Mouse (Mus musculus) limb, embryonic 14.5 days (tissue): ENCODE results near the gene Irf2bp2. TPM values are rescaled to one million over a fixed set of nuclear protein-coding genes. Genes with fewer than 3 reads are reported as not detected.
A peak's percentile ranks its signal among the peaks of the same experiment; 100 is the strongest.

ENCODE experiments used
- ATAC-seq: fragments of 200-750 bp; cut with Nextera tagmentation; 2 replicates; pipeline ENCODE4 v1.8.0; 2017; ENCODE audit warnings: low read depth, moderate number of reproducible peaks, moderate TSS enrichment; ENCODE audit not compliant: low FRiP score
- DNase-seq: peaks from one replicate; pipeline ENCODE4 v3.0.0-alpha.2; 2015; ENCODE audit warnings: low spot score
- H3K27ac ChIP-seq: fragments of 300-500 bp; sonication (generic); replicated peaks from 2 replicates; pipeline ENCODE4 v1.5.1; 2014; ENCODE audit warnings: low read depth, mild to moderate bottlenecking, low read length, moderate library complexity, mixed read lengths
- H3K27me3 ChIP-seq: fragments of 300-500 bp; sonication (generic); 2 replicates; pipeline ENCODE4 v1.6.1; 2014; ENCODE audit warnings: low read length, mixed read lengths; ENCODE audit not compliant: control insufficient read depth, insufficient read depth
- H3K36me3 ChIP-seq: fragments of 300-500 bp; sonication (generic); 2 replicates; pipeline ENCODE4 v1.6.1; 2014; ENCODE audit warnings: mild to moderate bottlenecking, low read length, moderate library complexity, mixed read lengths; ENCODE audit not compliant: control insufficient read depth, insufficient read depth
- H3K4me1 ChIP-seq: fragments of 300-500 bp; sonication (generic); 2 replicates; pipeline ENCODE4 v1.6.1; 2014; ENCODE audit warnings: antibody characterized with exemption, low read length, mixed read lengths; ENCODE audit not compliant: control insufficient read depth, insufficient read depth
- H3K4me2 ChIP-seq: fragments of 300-500 bp; sonication (generic); replicated peaks from 2 replicates; pipeline ENCODE4 v1.6.1; 2014; ENCODE audit warnings: low read depth, mild to moderate bottlenecking, low read length, moderate library complexity; ENCODE audit not compliant: severe bottlenecking
- H3K4me3 ChIP-seq: fragments of 300-500 bp; sonication (generic); replicated peaks from 2 replicates; pipeline ENCODE4 v1.5.1; 2014; ENCODE audit warnings: low read length
- H3K9ac ChIP-seq: fragments of 300-500 bp; sonication (generic); 2 replicates; pipeline ENCODE4 v1.6.1; 2014; ENCODE audit warnings: mild to moderate bottlenecking, low read depth, low read length, moderate library complexity; ENCODE audit not compliant: severe bottlenecking
- H3K9me3 ChIP-seq: fragments of 300-500 bp; sonication (generic); 2 replicates; pipeline ENCODE4 v1.6.1; 2016; ENCODE audit warnings: low read length; ENCODE audit not compliant: control insufficient read depth
- POLR2A ChIP-seq: fragments of 200-500 bp; IDR thresholded peaks from 2 replicates; pipeline ENCODE4 v1.8.0; 2012; ENCODE audit warnings: inconsistent platforms, mild to moderate bottlenecking, moderate library complexity, borderline replicate concordance; ENCODE audit not compliant: insufficient read depth, insufficient read length; ENCODE audit errors: extremely low read depth
- WGBS: fragments of 180-500 bp; shearing (Covaris S2); extraction: QIAGEN DNeasy Blood & Tissue Kit; methylation state at CpG from one replicate; pipeline ENCODE4 v1.1.7; 2014; 5-methylcytosine and 5-hydroxymethylcytosine counted together
- polyA plus RNA-seq, 2 experiments: library from polyadenylated mRNA; depleted of rRNA in 1 of 2; stranded (reverse) in 1 of 2; unstranded in 1 of 2; fragments of >200 nt; fragmentation: Nextera tagmentation in 1 of 2; extraction: Ambion mirVana in 1 of 2; gene quantifications; 2 replicates each; pipeline versions ENCODE4 v1.2.1 to v1.2.3; 2012 to 2014

Gene Irf2bp2
- polyA plus RNA-seq, 2 experiments: 10.1 to 44.5 TPM

GRCm38 (mm10) chr8:126550944-126551357 lies 42.8 kb downstream of the Irf2bp2 start:
- Histone ChIP-seq H3K4me2 (no peak overlapping the region), H3K9me3 (no peaks in the 10 kb centered on the region), H3K27me3 (no peaks in the 10 kb centered on the region), H3K4me3 (no peak overlapping the region), H3K9ac (no peak overlapping the region), H3K36me3 (no peaks in the 10 kb centered on the region), H3K4me1 (no peaks in the 10 kb centered on the region), H3K27ac (no peak overlapping the region)
- WGBS: 74% methylated on average over 5 of the region's 5 CpGs
- ATAC-seq (no peak), DNase-seq (no peak)
- TF ChIP-seq POLR2A: no peak

- WGBS: 71% methylated on average over 3 of the region's 3 CpGs
- no peak for ATAC-seq
These were observed 45.9 kb downstream of the Irf2bp2 start for GRCm38 (mm10) chr8:126547841-126548240.

GRCm38 (mm10) chr8:126547361-126547760 lies 46.4 kb downstream of the Irf2bp2 start:
- Histone ChIP-seq H3K4me1 (no peaks in the 10 kb centered on the region), H3K4me3 (no peak overlapping the region), H3K9ac (no peak overlapping the region), H3K27ac (no peak overlapping the region), H3K9me3 (no peaks in the 10 kb centered on the region), H3K27me3 (no peaks in the 10 kb centered on the region), H3K36me3 (no peaks in the 10 kb centered on the region), H3K4me2 (no peak overlapping the region)
- 82% methylated on average over 4 of the region's 4 CpGs for WGBS
- no peak for ATAC-seq
- no peak for TF ChIP-seq POLR2A
- DNase-seq: no peak

More at GRCm38 (mm10) chr8:126547841-126548240, 45.9 kb downstream of the Irf2bp2 start:
- Histone ChIP-seq H3K4me1 (no peaks in the 10 kb centered on the region), H3K9me3 (no peaks in the 10 kb centered on the region), H3K4me3 (no peak overlapping the region), H3K9ac (no peak overlapping the region), H3K4me2 (no peak overlapping the region), H3K27ac (no peak overlapping the region), H3K27me3 (no peaks in the 10 kb centered on the region), H3K36me3 (no peaks in the 10 kb centered on the region)
- peak; percentile 40 for DNase-seq
- no peak for TF ChIP-seq POLR2A

- H3K4me3 ChIP-seq: no peak overlapping the region
- no peak for TF ChIP-seq POLR2A
- no peaks in the 10 kb centered on the region for H3K27me3 ChIP-seq
- 85% methylated on average over 1 of the region's 1 CpGs for WGBS
- H3K9ac ChIP-seq: no peak overlapping the region
- H3K4me2 ChIP-seq: no peak overlapping the region
- no peak for DNase-seq
- H3K9me3 ChIP-seq: no peaks in the 10 kb centered on the region
- no peak for ATAC-seq
- H3K4me1 ChIP-seq: no peaks in the 10 kb centered on the region
- H3K36me3 ChIP-seq: no peaks in the 10 kb centered on the region
- H3K27ac ChIP-seq: no peak overlapping the region
These were observed 47.3 kb downstream of the Irf2bp2 start for GRCm38 (mm10) chr8:126546480-126546879.

GRCm38 (mm10) chr8:126543407-126543806 lies 50.4 kb downstream of the Irf2bp2 start:
- no peak overlapping the region for H3K27ac ChIP-seq

GRCm38 (mm10) chr8:126542757-126543156 lies 51.0 kb downstream of the Irf2bp2 start:
- 62% methylated on average over 5 of the region's 5 CpGs for WGBS
- no peaks in the 10 kb centered on the region for H3K9me3 ChIP-seq
- H3K9ac ChIP-seq: no peak overlapping the region
- no peak overlapping the region for H3K27ac ChIP-seq
- peaks cover 21% of the 10 kb centered on the region for H3K4me1 ChIP-seq
- H3K27me3 ChIP-seq: no peaks in the 10 kb centered on the region
- ATAC-seq (no peak), DNase-seq (no peak)
- no peaks in the 10 kb centered on the region for H3K36me3 ChIP-seq
- no peak overlapping the region for H3K4me3 ChIP-seq
- TF ChIP-seq POLR2A: no peak
- no peak overlapping the region for H3K4me2 ChIP-seq

More at GRCm38 (mm10) chr8:126543407-126543806, 50.4 kb downstream of the Irf2bp2 start:
- ATAC-seq: no peak
- Histone ChIP-seq H3K4me1 (peaks cover 14% of the 10 kb centered on the region), H3K4me2 (no peak overlapping the region), H3K36me3 (no peaks in the 10 kb centered on the region), H3K9ac (no peak overlapping the region), H3K4me3 (no peak overlapping the region), H3K27me3 (no peaks in the 10 kb centered on the region), H3K9me3 (no peaks in the 10 kb centered on the region)
- TF ChIP-seq POLR2A: no peak
- 76% methylated on average over 8 of the region's 8 CpGs for WGBS
- DNase-seq: no peak
